Mouse (Mus musculus) adrenal gland, adult 18-20 months (tissue): Measurements from ENCODE around the gene Dnah5. TPM values are rescaled to one million over a fixed set of nuclear protein-coding genes. Genes with fewer than 3 reads are reported as not detected.
A peak's percentile ranks its signal among the peaks of the same experiment; 100 is the strongest.
"Not testable (repeated sequence)": the region's sequence is repeated elsewhere in the genome, so short reads cannot be mapped to it uniquely, and the experiment has no call there.

Source experiments
- DNase-seq, 2 experiments: peaks; one replicate each; pipeline ENCODE4 v3.0.0; 2021 to 2022; ENCODE audit warnings: low spot score in 2 of 2
- total RNA-seq, 2 experiments: library from RNA; stranded (reverse); gene quantifications; 1 replicate in 1 of 2; 2 replicates in 1 of 2; pipeline ENCODE4 v1.2.3; 2021

Dnah5 gene
- total RNA-seq, 2 experiments from 2014 or later: 0.03 to 0.10 TPM

DNA sequence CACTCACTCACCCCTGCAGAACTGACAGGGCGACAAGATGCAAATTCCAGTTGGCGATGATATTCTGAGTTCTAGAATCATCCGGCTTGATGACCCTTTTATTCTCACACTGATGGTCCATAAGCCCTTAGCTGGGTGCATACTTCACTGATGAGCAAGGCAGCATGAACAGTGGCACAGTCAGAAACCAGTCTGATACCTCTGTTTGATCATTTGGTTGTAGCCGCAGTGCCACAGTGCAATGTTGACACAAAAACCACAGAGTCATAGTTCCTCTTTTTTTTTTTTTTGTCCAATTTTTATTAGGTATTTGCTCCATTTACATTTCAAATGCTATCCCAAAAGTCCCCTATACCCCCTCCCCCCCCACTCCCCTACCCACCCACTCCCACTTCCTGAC, 95.9 kb downstream of the Dnah5 start:
- DNase-seq: no peak

DNA sequence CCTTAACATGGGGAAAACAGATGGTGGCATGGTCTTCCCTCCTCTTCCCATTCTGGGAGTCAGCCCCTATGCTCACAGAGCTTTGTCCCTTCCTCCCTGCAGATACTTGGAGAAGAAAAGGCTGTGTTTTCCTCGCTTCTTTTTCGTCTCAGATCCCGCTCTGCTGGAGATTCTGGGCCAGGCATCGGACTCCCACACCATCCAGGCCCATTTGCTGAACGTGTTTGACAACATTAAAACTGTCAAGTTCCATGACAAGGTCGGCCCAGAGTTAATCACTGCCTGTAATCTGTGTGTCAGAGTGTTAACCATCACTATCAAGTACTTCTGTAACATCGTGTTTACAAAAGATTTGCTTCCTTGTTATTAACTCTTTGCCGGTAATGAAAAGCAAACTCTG, 103.6 kb downstream of the Dnah5 start:
- no peak for DNase-seq

DNA sequence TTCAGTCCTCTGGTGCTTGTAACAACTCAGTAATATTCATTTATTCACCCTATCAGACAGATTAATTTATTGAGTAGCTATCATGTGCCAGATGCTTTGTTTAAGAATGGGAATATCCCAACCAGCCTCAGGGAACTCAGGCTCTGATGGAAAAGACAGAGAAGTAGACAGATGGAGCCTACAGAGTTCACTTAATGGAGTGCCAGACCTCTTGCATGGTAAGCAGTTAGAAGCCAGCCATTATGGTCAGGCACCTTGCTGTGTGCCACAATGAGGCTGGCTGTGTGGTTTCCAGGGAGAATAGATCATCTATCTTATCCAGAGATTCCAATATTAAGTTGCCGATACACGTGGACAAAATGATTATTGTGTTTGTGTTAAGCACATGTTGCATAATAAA, 104.3 kb downstream of the Dnah5 start:
- DNase-seq: no peak

DNA sequence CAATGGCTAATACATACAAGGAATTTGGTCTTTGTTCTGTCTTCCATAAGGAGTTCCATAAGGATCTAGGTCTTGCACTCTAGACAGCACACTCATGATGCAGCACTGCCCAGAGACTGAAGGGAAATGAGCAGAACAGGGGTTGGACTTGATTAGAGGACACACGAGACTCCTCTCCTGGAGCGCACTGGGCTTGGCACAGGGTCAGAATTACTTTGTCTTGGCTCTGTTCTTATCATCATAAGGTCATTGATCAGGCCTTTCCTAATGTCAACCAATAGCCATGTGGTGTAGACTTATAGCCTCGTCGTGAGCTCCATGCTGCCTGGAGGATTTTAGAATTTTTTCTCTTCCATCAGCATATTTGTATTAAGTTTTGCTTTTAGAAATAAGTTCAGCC, 107.0 kb downstream of the Dnah5 start:
- DNase-seq: no peak

DNA sequence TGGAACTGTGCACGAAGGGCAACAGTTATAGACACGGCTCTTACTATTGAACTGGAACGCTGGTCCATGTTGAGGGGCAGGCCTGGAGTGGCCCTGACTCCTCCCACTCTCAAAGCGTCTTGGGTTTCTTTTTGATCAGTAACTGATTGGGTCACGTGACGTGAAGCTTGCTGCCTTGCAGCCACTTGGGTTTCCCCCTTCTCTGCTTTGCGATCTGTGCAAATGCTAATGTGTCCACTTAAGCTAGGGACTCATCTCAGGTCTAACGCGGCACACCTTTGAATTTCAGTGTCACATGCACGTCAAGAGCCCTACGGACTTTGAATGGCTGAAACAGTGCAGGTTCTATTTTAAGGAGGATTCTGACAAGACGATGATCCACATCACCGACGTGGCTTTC, 109.9 kb downstream of the Dnah5 start:
- no peak for DNase-seq

DNA sequence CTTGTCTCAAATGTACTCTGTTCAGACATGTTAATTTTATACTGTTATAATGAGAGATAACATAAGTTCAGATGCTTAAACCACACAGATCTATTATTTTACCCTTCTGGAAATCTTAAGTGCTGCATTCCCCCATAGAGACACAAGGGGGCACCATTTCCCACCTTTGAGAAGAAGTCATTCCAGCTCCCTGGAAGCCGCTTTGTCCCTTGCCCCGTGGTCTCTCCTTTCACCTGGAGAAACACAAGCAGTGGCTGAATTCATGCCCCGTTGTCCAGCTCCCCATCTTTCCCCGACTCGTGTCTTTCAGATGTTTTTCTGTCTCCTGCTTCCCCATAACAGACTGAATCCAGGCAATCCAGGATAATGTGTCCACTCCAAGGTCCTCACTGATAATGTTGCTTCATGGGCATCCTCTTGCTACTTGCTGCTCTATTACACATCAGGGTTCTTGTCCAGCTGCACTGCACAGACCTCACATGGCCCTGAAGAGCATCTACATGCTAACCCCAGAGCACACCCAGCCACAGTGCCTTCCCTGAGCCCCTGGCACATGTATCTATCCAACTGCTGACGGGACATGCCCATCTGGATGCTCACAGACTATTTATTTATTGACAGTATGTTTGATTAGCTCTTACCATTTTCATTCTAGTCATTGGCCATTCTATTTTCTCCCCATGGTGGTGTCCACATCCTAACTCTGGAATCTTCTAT, 112.4 kb downstream of the Dnah5 start:
- peak; percentile 30 to 46 for DNase-seq

DNA sequence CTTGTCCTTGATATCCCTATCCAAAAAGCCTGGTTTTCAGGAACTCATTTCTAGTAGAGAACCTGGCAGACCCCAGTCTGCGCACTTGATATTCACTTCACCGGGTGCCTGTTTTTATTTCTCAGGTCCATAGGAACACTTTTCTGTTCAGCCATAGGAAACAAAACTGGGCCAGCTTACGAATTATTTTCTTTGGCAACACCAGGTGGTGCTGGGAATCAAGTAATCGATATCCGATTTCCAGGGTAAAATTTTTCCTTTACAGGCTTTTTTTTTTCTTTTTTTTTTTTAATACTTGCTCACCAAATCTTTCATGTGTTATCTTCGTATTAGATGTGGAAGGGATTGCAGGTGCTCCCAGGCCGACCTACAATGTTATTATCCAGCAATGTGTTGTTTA, 119.0 kb downstream of the Dnah5 start:
- no peak for DNase-seq

DNA sequence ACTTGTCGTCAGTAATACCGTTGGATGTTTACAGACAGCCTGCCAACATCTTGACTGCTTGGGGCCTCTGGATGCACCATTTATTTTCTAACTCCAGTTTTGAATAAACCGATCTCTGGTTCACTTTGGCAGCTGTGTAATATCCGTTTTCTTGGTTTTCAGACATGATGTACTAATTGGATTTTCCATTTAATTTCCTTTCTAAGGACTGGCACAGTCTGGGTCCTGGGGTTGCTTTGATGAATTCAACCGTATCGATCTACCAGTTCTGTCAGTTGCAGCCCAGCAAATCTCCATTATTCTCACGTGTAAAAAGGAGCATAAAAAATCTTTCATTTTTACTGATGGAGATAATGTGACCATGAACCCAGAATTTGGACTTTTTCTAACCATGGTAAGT, 123.4 kb downstream of the Dnah5 start:
- no peak for DNase-seq

DNA sequence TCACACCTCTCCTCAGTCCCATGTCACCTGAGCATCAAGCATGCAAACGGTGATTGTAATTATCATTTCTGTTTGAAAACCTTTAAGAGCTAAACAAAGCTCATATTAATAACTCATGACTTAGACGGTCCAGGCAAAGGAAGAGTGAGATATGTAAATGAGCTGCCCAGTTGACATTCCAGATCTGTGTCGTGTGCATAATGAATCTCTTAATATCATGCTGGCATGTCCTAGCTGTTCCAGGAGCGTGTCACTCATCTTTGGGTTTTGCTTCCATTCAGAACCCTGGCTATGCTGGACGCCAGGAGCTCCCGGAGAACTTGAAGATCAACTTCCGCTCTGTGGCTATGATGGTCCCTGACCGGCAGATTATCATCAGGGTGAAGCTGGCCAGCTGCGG, 123.9 kb downstream of the Dnah5 start:
- DNase-seq: no peak

DNA sequence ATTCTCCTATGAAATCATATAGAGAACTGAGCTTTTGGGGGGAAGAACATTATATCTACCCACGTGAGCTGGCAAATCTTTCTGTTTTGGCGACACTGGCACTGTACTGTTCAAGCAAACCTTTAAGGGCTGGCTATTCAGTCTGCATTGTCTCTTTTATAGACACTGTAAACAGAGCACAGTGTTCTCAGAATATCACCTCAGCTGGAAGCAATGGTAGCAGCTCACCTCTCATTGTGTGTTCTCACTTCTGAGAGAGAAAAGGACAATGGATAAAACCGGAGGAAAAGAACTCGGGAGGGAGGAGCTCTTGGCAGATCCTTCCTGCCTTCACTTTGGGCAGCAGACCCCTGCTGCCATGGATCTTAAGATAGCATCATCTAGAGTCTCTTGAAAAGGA, 137.6 kb downstream of the Dnah5 start:
- no peak for DNase-seq

DNA sequence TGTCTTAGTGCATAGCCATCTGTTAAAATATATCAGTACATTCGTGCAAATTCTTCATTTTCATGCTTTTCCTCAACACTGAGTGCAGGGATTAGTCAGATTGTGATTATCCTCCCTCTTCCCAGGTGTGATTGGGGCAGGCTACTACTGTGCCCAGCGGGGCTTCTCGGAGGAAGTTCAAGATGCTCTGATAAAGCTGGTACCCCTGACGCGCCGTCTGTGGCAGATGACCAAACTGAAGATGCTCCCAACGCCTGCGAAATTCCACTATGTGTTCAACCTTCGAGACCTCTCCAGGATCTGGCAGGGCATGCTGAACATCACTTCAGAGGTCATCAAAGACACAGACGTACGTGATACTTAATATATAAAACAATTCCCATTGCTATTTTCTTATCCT, 164.0 kb downstream of the Dnah5 start:
- no peak for DNase-seq

DNA sequence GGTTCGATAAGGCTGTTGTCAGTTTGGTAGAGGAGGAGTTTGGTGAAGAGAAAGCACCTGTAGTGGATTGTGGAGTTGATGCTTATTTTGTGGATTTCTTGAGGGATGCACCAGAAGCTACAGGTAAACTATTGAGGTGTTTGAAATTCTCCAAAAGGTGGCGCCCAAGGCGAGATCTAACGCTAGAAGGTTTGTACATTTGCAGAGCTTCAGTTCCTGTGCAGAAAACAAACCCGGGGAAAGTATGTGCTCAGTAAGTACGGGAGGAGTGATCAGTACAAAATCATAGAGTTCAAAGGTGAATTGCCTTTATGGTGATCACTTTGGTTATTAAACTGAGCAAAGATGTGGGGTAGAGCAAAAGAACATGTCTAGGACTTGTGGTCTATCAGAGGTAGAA, 166.9 kb downstream of the Dnah5 start:
- no peak for DNase-seq

DNA sequence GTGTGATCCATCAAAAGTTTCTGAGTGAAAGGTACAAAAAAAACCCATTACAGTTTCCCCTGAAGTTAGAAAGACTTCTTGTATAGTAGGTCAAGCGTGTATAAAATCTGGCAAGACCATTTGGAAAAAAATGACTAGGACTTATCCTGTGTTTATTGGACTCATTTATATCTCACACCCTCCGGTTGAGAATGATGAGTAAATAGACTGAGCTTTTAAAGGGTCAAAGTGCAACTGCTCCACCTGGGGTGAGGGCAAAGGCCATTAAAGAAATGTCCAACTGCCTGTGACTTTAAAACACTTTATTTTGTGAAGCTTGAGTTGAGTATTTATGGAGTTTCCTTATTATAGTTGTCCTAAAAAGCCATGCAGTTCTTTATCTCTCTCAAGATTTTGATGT, 168.0 kb downstream of the Dnah5 start:
- no peak for DNase-seq

DNA sequence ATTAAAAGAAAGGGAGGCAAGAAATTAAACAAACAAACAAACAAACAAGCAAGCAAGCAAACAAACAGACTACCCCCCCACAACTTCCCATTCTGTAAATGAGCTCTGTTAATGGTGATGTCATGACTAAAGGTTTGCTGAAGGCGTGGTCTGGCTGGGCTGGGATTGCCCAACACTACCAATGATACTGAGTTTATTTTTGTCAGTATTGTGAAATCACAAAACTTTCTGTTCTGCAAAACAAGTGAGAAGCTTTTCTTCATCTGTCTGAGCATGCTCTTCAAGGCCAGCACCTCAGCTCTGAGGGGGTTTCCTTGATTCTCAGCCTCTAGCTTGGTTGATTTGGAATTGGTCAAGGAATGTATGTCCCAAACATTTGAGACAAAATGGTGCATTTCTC, 170.8 kb downstream of the Dnah5 start:
- DNase-seq: no peak

DNA sequence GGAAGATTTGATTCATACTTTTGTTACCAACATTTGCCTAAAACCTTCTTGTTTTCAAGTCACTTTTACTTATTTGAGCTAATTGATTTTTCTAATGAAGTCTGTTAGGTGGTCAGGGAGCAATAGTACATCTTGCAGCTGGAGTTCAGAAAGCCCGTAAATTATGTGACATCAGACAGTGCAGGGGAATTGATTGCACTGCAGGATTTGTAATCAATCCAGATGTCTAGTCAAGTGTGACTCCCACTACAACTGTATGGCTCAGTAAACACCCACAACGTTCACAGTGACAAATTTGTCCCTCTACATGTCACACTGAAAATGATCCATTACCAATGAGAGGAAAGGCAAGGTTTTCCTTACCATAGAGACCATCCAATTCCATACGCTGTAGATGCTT, 177.4 kb downstream of the Dnah5 start:
- DNase-seq: no peak

DNA sequence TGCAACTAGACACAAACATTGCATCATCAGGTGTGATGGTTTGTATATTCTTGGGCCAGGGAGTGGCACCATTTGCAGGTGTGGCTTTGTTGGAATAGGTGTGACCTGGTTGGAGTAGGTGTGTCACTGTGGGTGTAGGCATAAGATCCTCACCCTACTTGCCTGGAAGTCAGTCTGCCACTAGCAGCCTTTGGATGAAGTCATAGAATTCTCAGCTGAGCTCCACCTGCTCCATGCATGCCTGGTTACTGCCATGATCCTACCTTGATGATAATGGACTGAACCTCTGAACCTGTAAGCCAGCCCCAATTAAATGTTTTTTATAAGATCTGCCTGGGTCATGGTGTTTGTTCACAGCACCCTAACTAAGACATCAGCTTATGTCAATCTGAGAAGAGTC, 190.2 kb downstream of the Dnah5 start:
- DNase-seq: not testable (repeated sequence)

DNA sequence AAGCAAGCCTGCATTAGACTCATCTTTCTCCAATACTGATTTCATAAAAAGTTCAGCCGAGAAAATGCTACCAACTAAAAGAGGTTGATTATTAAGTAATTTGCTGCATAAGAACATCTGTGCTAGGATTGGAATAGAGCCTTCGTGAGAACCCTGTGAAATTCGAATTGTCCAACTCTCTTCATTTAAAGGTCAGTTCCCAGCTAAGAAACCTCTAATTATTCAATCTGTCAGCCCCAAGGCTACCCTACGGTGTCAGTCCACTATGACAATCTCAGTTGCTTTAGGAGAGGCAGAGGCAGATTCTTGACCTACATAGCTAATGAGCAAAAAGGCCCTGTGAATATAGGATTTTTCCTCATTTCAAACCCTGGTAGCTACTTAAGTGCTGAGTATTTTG, 191.9 kb downstream of the Dnah5 start:
- DNase-seq: no peak

DNA sequence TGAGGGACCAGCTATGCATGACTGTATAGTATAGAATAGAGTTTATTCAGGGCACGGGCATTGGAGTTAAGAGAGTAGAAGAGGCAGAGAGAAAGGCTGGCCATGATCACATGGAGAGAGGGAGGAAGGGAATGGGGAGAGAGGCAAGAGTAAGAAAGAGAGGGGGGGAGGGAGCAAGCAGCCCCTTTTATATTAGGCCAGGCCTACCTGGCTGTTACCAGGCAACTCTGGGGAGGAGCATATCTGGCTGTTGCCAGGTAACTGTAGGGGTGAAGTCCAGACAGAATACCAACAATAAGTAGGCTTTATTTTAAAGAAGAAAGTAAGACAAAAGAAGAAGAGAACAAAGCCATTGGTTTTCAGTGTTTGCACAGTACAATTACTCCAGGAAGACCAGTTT, 194.9 kb downstream of the Dnah5 start:
- DNase-seq: no peak

DNA sequence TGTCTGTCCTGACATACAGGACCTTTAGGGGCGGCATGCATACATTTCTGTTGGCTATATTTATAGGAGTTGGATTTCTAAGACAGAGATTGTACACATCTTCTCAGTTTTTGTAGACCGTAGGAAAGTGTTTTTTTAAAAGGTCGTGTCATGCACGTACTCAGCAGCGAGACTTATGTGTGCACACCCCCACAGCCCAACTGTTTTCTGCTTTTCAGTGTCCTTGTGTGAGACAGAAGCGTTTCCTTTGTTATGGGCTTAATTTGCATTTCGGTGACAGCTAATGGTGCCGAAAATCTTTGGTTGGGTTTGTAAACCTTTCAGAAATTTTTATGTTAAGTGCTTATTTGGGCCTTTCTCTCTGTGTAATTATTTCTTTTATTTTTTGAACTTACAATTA, 195.7 kb downstream of the Dnah5 start:
- no peak for DNase-seq

DNA sequence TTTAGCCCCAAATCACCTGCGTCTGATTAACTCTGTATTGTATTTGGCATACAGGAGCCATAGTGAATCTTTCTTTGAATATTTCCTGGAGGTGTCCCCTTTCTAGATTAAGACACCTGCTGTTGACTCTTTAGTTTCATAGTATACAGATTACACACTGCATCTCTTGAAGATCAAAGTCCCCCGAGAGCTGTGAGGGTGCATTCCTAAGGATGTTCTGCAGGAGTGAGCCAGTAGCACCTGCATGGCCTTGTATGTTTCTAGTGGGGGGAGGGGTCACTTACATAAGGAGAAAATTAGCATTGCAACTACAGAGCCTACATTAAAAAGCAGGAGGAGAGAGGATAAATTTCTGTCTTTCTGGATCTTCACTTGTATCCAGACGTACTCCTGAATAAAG, 201.1 kb downstream of the Dnah5 start:
- DNase-seq: no peak

DNA sequence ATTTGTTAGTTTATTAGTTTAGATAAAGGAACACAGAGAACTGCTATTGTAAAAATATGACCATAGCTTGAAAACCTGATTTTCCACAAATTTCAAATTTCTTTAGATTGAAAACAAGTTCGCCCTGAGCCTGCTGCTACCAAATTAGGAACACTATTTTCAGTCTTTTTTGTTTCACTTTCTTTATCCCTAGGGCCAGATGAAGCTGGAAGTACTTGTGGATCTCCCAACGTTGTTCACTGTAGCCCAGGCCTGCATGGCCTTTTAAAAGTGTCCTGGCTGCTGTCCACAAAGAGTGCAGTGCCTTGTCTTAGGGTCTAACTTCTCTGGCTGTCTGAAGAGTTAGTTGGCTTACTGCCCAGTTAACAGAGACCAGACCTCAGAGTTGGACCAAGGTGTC, 201.6 kb downstream of the Dnah5 start:
- DNase-seq: no peak

DNA sequence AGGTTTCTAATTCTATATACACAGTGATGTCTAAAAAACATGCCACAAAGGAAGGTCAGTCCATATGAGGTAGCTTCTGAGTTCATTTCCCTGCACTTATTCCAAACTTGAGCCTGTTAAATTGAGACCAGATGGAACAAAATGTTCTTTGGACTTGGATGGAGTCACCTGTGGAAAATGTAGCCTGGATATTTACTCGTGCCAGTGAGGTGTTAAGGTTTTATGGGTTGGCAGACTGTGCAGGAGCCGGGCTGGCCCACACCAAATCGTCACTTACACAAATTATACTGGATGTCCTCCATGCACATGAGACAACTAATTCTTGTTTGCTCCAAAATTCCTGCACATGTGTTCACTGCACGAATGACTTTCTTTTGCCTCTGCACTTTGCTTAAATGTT, 236.2 kb downstream of the Dnah5 start:
- no peak for DNase-seq

DNA sequence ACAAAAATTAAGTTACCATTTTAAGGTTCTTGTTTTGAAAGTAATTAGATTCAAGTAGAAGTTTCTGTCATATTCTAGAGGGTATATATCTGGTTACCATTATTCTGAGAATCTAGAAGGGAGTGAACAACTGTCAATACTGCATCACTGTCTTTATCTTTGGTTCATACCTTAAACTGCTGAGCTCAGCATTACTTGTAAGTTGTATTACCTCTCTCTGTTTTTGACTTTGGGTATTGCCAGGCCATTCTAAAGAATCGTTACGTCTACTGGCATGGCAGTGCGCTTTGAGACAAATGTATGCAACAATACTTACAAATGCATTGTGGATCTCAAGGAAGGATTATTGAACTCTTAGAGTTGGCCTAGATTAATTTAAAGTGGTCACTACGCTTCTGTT, 240.9 kb downstream of the Dnah5 start:
- DNase-seq: no peak
